8 mouse cellular contexts compared by ENCODE assay signal in the genomic region with DNA sequence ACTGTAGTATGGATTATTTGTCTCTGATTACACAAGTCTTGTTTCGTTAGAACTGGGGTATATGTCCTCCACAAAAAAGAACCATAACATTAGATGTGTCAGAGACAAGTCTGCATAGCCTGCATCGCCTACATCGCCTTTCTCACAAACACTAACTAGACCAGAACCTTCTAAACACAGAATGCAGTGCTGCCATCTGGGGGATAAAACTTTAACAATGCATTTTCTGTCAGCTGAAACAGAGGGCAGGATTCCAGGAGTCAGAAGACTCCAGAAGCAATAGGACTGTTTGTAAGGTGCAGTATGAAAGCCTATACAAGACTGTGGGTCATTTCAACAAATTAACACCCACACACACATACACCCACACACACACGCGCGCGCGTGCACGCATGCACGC.
DNase-seq lines count a peak whose midpoint lies in the region; ATAC-seq and TF ChIP-seq lines count a peak whose summit lies in the region.

No protein-coding gene starts in this region.

- no peaks in the 10 kb centered on the region for H3K9me3 ChIP-seq in kidney, embryonic 16.5 days (ENCODE audit: low read length)

- H3K36me3 ChIP-seq in kidney, embryonic 16.5 days (ENCODE audit: insufficient read depth, low read length) = no peaks in the 10 kb centered on the region
- no peaks in the 10 kb centered on the region for H3K36me3 ChIP-seq in thymus, adult 2 months (ENCODE audit: control insufficient read depth, insufficient read depth, low read length)

- no peak for TF ChIP-seq CTCF in thymus, adult 2 months (IDR thresholded peaks at IDR 0.05; ENCODE audit: borderline replicate concordance, control insufficient read depth, extremely low read depth, insufficient read depth, low read length, poor library complexity)

- H3K9ac ChIP-seq in kidney, embryonic 16.5 days (replicated peaks; ENCODE audit: low read length) = no peak overlapping the region

- 67% methylated on average over 10 of the region's 10 CpGs for WGBS in kidney, embryonic 16.5 days
- 89% methylated on average over 10 of the region's 10 CpGs for WGBS in thymus, adult 2 months

- no peaks in the 10 kb centered on the region for H3K4me1 ChIP-seq in kidney, embryonic 16.5 days (ENCODE audit: insufficient read depth, low read length)
- H3K4me1 ChIP-seq in thymus, adult 2 months (replicated peaks; ENCODE audit: control insufficient read depth, insufficient read depth, low read length) = no peaks in the 10 kb centered on the region

- no peaks in the 10 kb centered on the region for H3K27me3 ChIP-seq in kidney, embryonic 16.5 days (ENCODE audit: insufficient read depth, low read length)
- no peaks in the 10 kb centered on the region for H3K27me3 ChIP-seq in thymus, adult 2 months (ENCODE audit: control insufficient read depth, insufficient read depth, low read length)

- no peak for DNase-seq in kidney, adult 18-20 months
- DNase-seq in adrenal gland, postnatal 14 days = peak; percentile 15
- peak; percentile 14 for DNase-seq in fibroblast of lung, adult 2 months (ENCODE audit: low read depth)
- peak; percentile 48 to 66 for DNase-seq in layer of hippocampus, postnatal 10 days (ENCODE audit: low spot score in 2 of 2)
- DNase-seq in retina, embryonic 14.5 days (ENCODE audit: low spot score) = peak; percentile 76
- DNase-seq in thymus, adult 2 months = no peak

- no peak overlapping the region for H3K4me2 ChIP-seq in kidney, embryonic 16.5 days (replicated peaks; ENCODE audit: low read depth, low read length)

- H3K4me3 ChIP-seq in kidney, embryonic 16.5 days (ENCODE audit: low read length) = no peak overlapping the region
- H3K4me3 ChIP-seq in thymus, adult 2 months (ENCODE audit: control insufficient read depth, insufficient read depth, low read length) = no peak overlapping the region

- TF ChIP-seq POLR2A in thymus, adult 2 months (IDR thresholded peaks at IDR 0.05; ENCODE audit: control insufficient read depth, extremely low read depth, insufficient read depth, low read length, poor library complexity) = no peak

- no peak overlapping the region for H3K27ac ChIP-seq in kidney, embryonic 16.5 days (ENCODE audit: low read length)
- no peak overlapping the region for H3K27ac ChIP-seq in thymus, adult 2 months (ENCODE audit: control insufficient read depth, insufficient read depth, low read length)

- peak; percentile 51; the same call in 1 of the 2 replicates for ATAC-seq in kidney, embryonic 16.5 days (ENCODE audit: low FRiP score, low TSS enrichment)
- no peak for ATAC-seq in megakaryocyte, adult 5-6 weeks (ENCODE audit: poor library complexity, severe bottlenecking)

Comparison
In these comparisons a context has a peak if more than half of its experiments do, and no peak if none do; other contexts are left out.
1. DNase-seq: peak in adrenal gland, postnatal 14 days (single experiment), fibroblast of lung, adult 2 months (single experiment), layer of hippocampus, postnatal 10 days (2 of 2) and retina, embryonic 14.5 days (single experiment); none in kidney, adult 18-20 months (single experiment) and thymus, adult 2 months (single experiment).